30 mouse cellular contexts compared by ENCODE assay signal in genomic region chr12:107730940-107731339, GRCm38 (mm10).
DNase-seq lines count a peak whose midpoint lies in the region; ATAC-seq and TF ChIP-seq lines count a peak whose summit lies in the region.
"Had no signal": no experiment of that assay in that cellular context is flagged by ENCODE, and none has a peak within 500 bp of the region (broad histone marks: within the 10 kb centered on the region; RNA-seq: fewer than 3 reads in every experiment).

No protein-coding gene starts in this region.

- no peak for ATAC-seq in monocyte, adult 5-6 weeks (replicated peaks; ENCODE audit: insufficient number of reproducible peaks, low FRiP score, low TSS enrichment, poor library complexity, severe bottlenecking)
- no peak for ATAC-seq in hindbrain, embryonic 12.5 days (ENCODE audit: low FRiP score)
- ATAC-seq: forebrain, postnatal 0 days; hindbrain, postnatal 0 days; midbrain, embryonic 16.5 days; Patski had no signal

- no peak overlapping the region for H3K4me2 ChIP-seq in hindbrain, embryonic 12.5 days (replicated peaks)
- H3K4me2 ChIP-seq: forebrain, embryonic 12.5 days; limb, embryonic 12.5 days; liver, embryonic 15.5 days; lung, embryonic 14.5 days; midbrain, embryonic 11.5 days; neural tube, embryonic 13.5 days had no signal

- TF ChIP-seq POLR2A in thymus, adult 2 months (IDR thresholded peaks at IDR 0.05; ENCODE audit: control insufficient read depth, extremely low read depth, insufficient read depth, low read length, poor library complexity): no peak
- TF ChIP-seq POLR2A in cortical plate, adult 2 months (IDR thresholded peaks at IDR 0.05; ENCODE audit: extremely low read depth, insufficient read depth, low read length): no peak

- TF ChIP-seq CTCF in thymus, adult 2 months (IDR thresholded peaks at IDR 0.05; ENCODE audit: borderline replicate concordance, control insufficient read depth, extremely low read depth, insufficient read depth, low read length, poor library complexity): no peak
- 0 out of 2 replicates have a peak, but pooled peaks have one; percentile 2 for TF ChIP-seq CTCF in cortical plate, adult 2 months (IDR thresholded peaks at IDR 0.05; ENCODE audit: extremely low read depth, insufficient read depth, low read length)

- H3K9ac ChIP-seq in hindbrain, embryonic 12.5 days: no peak overlapping the region
- H3K9ac ChIP-seq: forebrain, embryonic 12.5 days; forebrain, postnatal 0 days; limb, embryonic 12.5 days; liver, embryonic 15.5 days; lung, embryonic 14.5 days; neural tube, embryonic 13.5 days had no signal

- H3K9me3 ChIP-seq in hindbrain, embryonic 12.5 days (replicated peaks): 0 out of 2 replicates have a peak, but pooled peaks cover 3% of the 10 kb centered on the region
- H3K9me3 ChIP-seq: forebrain, embryonic 12.5 days; neural tube, embryonic 13.5 days had no signal

- WGBS in thymus, adult 2 months: 68% methylated on average over 4 of the region's 4 CpGs
- WGBS in hindbrain, embryonic 12.5 days: 80% methylated on average over 4 of the region's 4 CpGs

- H3K4me3 ChIP-seq in thymus, adult 2 months (ENCODE audit: control insufficient read depth, insufficient read depth, low read length): no peak overlapping the region
- no peak overlapping the region for H3K4me3 ChIP-seq in cortical plate, adult 2 months (ENCODE audit: insufficient read depth, low read length)
- no peak overlapping the region for H3K4me3 ChIP-seq in hindbrain, embryonic 12.5 days
- H3K4me3 ChIP-seq: erythroblast, embryonic 14.5 days; forebrain, embryonic 12.5 days; hindbrain, embryonic 10.5 days; limb, embryonic 12.5 days; liver, embryonic 15.5 days; myocyte; neural tube, embryonic 13.5 days had no signal

- no peaks in the 10 kb centered on the region for H3K27me3 ChIP-seq in thymus, adult 2 months (ENCODE audit: control insufficient read depth, insufficient read depth, low read length)
- no peaks in the 10 kb centered on the region for H3K27me3 ChIP-seq in hindbrain, embryonic 12.5 days
- H3K27me3 ChIP-seq: forebrain, embryonic 12.5 days; limb, embryonic 12.5 days; liver, embryonic 15.5 days; neural tube, embryonic 13.5 days had no signal

- no peak overlapping the region for H3K27ac ChIP-seq in thymus, adult 2 months (ENCODE audit: control insufficient read depth, insufficient read depth, low read length)
- H3K27ac ChIP-seq in cortical plate, adult 2 months (ENCODE audit: insufficient read depth, low read length): no peak overlapping the region
- no peak overlapping the region for H3K27ac ChIP-seq in hindbrain, embryonic 12.5 days
- H3K27ac ChIP-seq: forebrain, embryonic 12.5 days; hindbrain, embryonic 10.5 days; hindbrain, postnatal 0 days; limb, embryonic 12.5 days; liver, embryonic 15.5 days; neural tube, embryonic 13.5 days had no signal

- peak; percentile 54 for DNase-seq in thymus, postnatal 0 days (ENCODE audit: low spot score)
- DNase-seq in thymus, adult 2 months: no peak
- DNase-seq in ES-CJ7 (ENCODE audit: low read depth, low spot score): peak; percentile 33
- DNase-seq in thymus, postnatal 25 days: peak; percentile 46
- DNase-seq in frontal cortex, postnatal 25 days (ENCODE audit: low spot score in 2 of 2): no peak
- DNase-seq: adrenal gland, postnatal 10 days; cerebellum, adult 11 months; cerebellum, postnatal 10 days; forebrain, postnatal 0 days; gastrocnemius, postnatal 14 days; heart, postnatal 14 days; kidney, adult 2 months; layer of hippocampus, adult 9-11 months; lung, embryonic 14.5 days; lung, postnatal 14 days; right cerebral cortex, postnatal 4 days had no signal

- no peaks in the 10 kb centered on the region for H3K36me3 ChIP-seq in thymus, adult 2 months (ENCODE audit: control insufficient read depth, insufficient read depth, low read length)
- no peaks in the 10 kb centered on the region for H3K36me3 ChIP-seq in hindbrain, embryonic 12.5 days
- H3K36me3 ChIP-seq: forebrain, embryonic 12.5 days; hindbrain, embryonic 10.5 days; limb, embryonic 12.5 days; liver, embryonic 15.5 days; neural tube, embryonic 13.5 days had no signal

- H3K4me1 ChIP-seq in thymus, adult 2 months (replicated peaks; ENCODE audit: control insufficient read depth, insufficient read depth, low read length): peaks cover 51% of the 10 kb centered on the region
- H3K4me1 ChIP-seq in cortical plate, adult 2 months (ENCODE audit: control insufficient read depth, insufficient read depth, low read length): no peaks in the 10 kb centered on the region
- no peaks in the 10 kb centered on the region for H3K4me1 ChIP-seq in hindbrain, embryonic 12.5 days
- H3K4me1 ChIP-seq: forebrain, embryonic 12.5 days; hindbrain, embryonic 10.5 days; limb, embryonic 12.5 days; liver, embryonic 15.5 days; neural tube, embryonic 13.5 days had no signal

Comparison
In these comparisons a context has a peak if more than half of its experiments do, and no peak if none do; other contexts are left out.
1. DNase-seq: peak in thymus, postnatal 0 days (single experiment), ES-CJ7 (single experiment) and thymus, postnatal 25 days (single experiment); none in thymus, adult 2 months (single experiment) and frontal cortex, postnatal 25 days (0 of 2).